Mouse (Mus musculus): ENCODE measurements around the gene Chrna1. TPM values are rescaled to one million over a fixed set of nuclear protein-coding genes. Genes with fewer than 3 reads are reported as not detected.

Chrna1 gene
- polyA plus RNA-seq, 1 experiment from 2014 or later, result 0.07 TPM

DNA sequence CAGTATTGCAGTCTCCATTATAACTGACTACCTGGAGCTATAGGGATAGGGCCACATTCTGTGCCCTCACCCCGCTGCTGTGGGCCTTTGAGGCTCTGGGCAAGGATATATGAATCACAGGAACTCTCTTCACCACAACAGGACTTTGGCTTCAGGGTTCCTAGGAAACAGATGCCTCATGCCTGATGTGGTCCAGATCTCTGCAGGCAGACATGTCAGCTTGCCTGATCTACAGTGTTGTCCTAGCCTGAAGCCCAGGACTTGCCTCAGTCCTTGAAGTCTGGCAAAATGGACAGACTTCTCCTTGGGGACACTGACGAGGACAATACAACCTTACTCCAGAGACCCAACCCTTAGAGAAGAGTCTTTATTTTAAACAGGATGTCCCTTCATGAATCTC, 61.8 kb downstream of the Chrna1 start:
- no peak for ATAC-seq (ENCODE audit: insufficient number of reproducible peaks, insufficient read depth, low FRiP score, low read depth)
- WGBS, result 94% methylated on average over 2 of the region's 2 CpGs
- H3K27ac ChIP-seq (ENCODE audit: low read length), result no peak overlapping the region
- H3K9me3 ChIP-seq (ENCODE audit: control insufficient read depth, low read depth, low read length), result no peaks in the 10 kb centered on the region
- H3K4me3 ChIP-seq (ENCODE audit: low read depth, low read length), result no peak overlapping the region
- H3K9ac ChIP-seq (replicated peaks; ENCODE audit: low read depth, low read length), result no peak overlapping the region
- H3K4me2 ChIP-seq (replicated peaks; ENCODE audit: low read depth, low read length), result no peak overlapping the region
- peaks cover 13% of the 10 kb centered on the region for H3K4me1 ChIP-seq (ENCODE audit: control insufficient read depth, insufficient read depth, low read length)
- no peaks in the 10 kb centered on the region for H3K36me3 ChIP-seq (ENCODE audit: control insufficient read depth, insufficient read depth, low read length)
- no peaks in the 10 kb centered on the region for H3K27me3 ChIP-seq (ENCODE audit: control insufficient read depth, insufficient read depth, low read length)

DNA sequence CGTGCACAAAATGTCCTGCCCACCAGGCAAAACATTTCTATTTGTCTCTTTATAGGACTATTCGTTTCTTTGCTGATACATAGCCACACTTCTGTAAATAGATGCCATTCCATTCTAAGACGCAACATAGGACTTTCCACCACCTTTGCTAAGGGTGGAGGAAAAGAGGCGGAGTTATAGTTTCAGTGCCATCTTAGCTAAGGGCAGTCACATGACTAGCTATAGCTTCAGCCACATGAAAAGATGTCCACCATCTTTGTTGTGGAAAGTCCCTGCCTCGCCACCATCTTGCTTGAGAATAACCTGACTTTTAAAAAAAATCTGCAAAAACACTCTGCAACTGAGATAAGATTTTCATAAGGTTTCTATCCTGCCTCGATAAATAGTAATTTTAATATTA, 66.0 kb downstream of the Chrna1 start:
- WGBS, result 90% methylated on average over 6 of the region's 6 CpGs
- no peaks in the 10 kb centered on the region for H3K9me3 ChIP-seq (ENCODE audit: control insufficient read depth, low read depth, low read length)

More for the DNA sequence above, 66.0 kb downstream of the Chrna1 start:
- H3K27me3 ChIP-seq (ENCODE audit: control insufficient read depth, insufficient read depth, low read length), result no peaks in the 10 kb centered on the region
- H3K4me1 ChIP-seq (ENCODE audit: control insufficient read depth, insufficient read depth, low read length), result 0 out of 2 replicates have a peak, but pooled peaks cover 4% of the 10 kb centered on the region
- no peak for ATAC-seq (ENCODE audit: insufficient number of reproducible peaks, insufficient read depth, low FRiP score, low read depth)
- H3K9ac ChIP-seq (replicated peaks; ENCODE audit: low read depth, low read length), result no peak overlapping the region
- H3K27ac ChIP-seq (ENCODE audit: low read length), result no peak overlapping the region
- no peak overlapping the region for H3K4me2 ChIP-seq (replicated peaks; ENCODE audit: low read depth, low read length)
- no peaks in the 10 kb centered on the region for H3K36me3 ChIP-seq (ENCODE audit: control insufficient read depth, insufficient read depth, low read length)
- H3K4me3 ChIP-seq (ENCODE audit: low read depth, low read length), result no peak overlapping the region

Other genes starting within 250 kb of the Chrna1 start
- gene Gpr155, start 193.8 kb downstream of the Chrna1 start, polyA plus RNA-seq (2014; fragmentation: Nextera tagmentation; extraction: Ambion mirVana), result 3.9 and 4.3 TPM in 2 replicates
- 11.5 and 12.0 TPM in 2 replicates for gene Wipf1, start 50.6 kb downstream of the Chrna1 start, polyA plus RNA-seq (2014; fragmentation: Nextera tagmentation; extraction: Ambion mirVana)
- 24.2 and 26.0 TPM in 2 replicates for gene Chn1, start 195.0 kb upstream of the Chrna1 start, polyA plus RNA-seq (2014; fragmentation: Nextera tagmentation; extraction: Ambion mirVana)

Data from stomach, embryonic 14.5 days (tissue).